In genomic region chr8:54659703-54660102, GRCm38 (mm10) we compare ENCODE assay signal across 35 mouse cellular contexts. TPM values are rescaled to one million over a fixed set of nuclear protein-coding genes. Genes with fewer than 3 reads are reported as not detected.
DNase-seq lines count a peak whose midpoint lies in the region; ATAC-seq and TF ChIP-seq lines count a peak whose summit lies in the region.
"Had no signal": no experiment of that assay in that cellular context is flagged by ENCODE, and none has a peak within 500 bp of the region (broad histone marks: within the 10 kb centered on the region; RNA-seq: fewer than 3 reads in every experiment).

No protein-coding gene starts in this region.

- no peak overlapping the region for H3K4me3 ChIP-seq in forebrain, embryonic 14.5 days (ENCODE audit: low read depth, low read length)
- no peak overlapping the region for H3K4me3 ChIP-seq in forebrain, embryonic 12.5 days (replicated peaks)
- no peak overlapping the region for H3K4me3 ChIP-seq in intestine, postnatal 0 days (ENCODE audit: low read depth, low read length)
- no peak overlapping the region for H3K4me3 ChIP-seq in intestine, embryonic 16.5 days (ENCODE audit: low read length)
- no peak overlapping the region for H3K4me3 ChIP-seq in midbrain, postnatal 0 days (ENCODE audit: low read depth, low read length)
- no peak overlapping the region for H3K4me3 ChIP-seq in midbrain, embryonic 13.5 days (replicated peaks)
- H3K4me3 ChIP-seq: embryonic facial prominence, embryonic 13.5 days; erythroblast, embryonic 14.5 days; forebrain, embryonic 15.5 days; midbrain, embryonic 15.5 days; myocyte; neural tube, embryonic 13.5 days had no signal

- no peak for ATAC-seq in forebrain, embryonic 14.5 days
- ATAC-seq in forebrain, embryonic 12.5 days (ENCODE audit: low FRiP score), result no peak
- ATAC-seq in intestine, postnatal 0 days, result no peak
- no peak for ATAC-seq in intestine, embryonic 16.5 days
- no peak for ATAC-seq in midbrain, postnatal 0 days (ENCODE audit: low FRiP score)
- no peak for ATAC-seq in midbrain, embryonic 13.5 days
- no peak for ATAC-seq in frontal cortex, adult (ENCODE audit: low TSS enrichment)
- ATAC-seq: activated CD4-positive, CD25-positive, alpha-beta regulatory T cell, adult 4 months; forebrain, embryonic 15.5 days; hindbrain, embryonic 16.5 days; midbrain, embryonic 15.5 days had no signal

- peak; percentile 5 for DNase-seq in forebrain, embryonic 14.5 days (ENCODE audit: low spot score)
- no peak for DNase-seq in midbrain, postnatal 0 days (ENCODE audit: low spot score)
- DNase-seq in cerebellum, postnatal 36 days, result no peak
- DNase-seq: adrenal gland, adult 8-10 months; cerebellum, adult 2 months; cerebellum, postnatal 25 days; embryo, embryonic 11 days; gastrocnemius, postnatal 36 days; kidney, adult 11 months; lung, adult 18-20 months; retina, postnatal 1 day; thymus, postnatal 4 days had no signal

- no peak overlapping the region for H3K4me2 ChIP-seq in forebrain, embryonic 14.5 days (ENCODE audit: low read length)
- no peak overlapping the region for H3K4me2 ChIP-seq in forebrain, embryonic 12.5 days
- H3K4me2 ChIP-seq in intestine, postnatal 0 days (replicated peaks; ENCODE audit: low read depth), result no peak overlapping the region
- no peak overlapping the region for H3K4me2 ChIP-seq in intestine, embryonic 16.5 days (ENCODE audit: low read depth, low read length)
- H3K4me2 ChIP-seq in midbrain, postnatal 0 days (ENCODE audit: low read depth, low read length, poor library complexity, severe bottlenecking), result no peak overlapping the region
- H3K4me2 ChIP-seq in midbrain, embryonic 13.5 days (replicated peaks), result no peak overlapping the region
- H3K4me2 ChIP-seq: embryonic facial prominence, embryonic 13.5 days; forebrain, embryonic 15.5 days; midbrain, embryonic 15.5 days; neural tube, embryonic 13.5 days had no signal

- TF ChIP-seq CTCF in intestine, postnatal 0 days (IDR thresholded peaks at IDR 0.05; ENCODE audit: low read depth), result 0 out of 2 replicates have a peak, but pooled peaks have one; percentile 14
- peak; percentile 42 for TF ChIP-seq CTCF in midbrain, postnatal 0 days (IDR thresholded peaks at IDR 0.05)

- 0 out of 2 replicates have a peak, but pooled peaks cover 3% of the 10 kb centered on the region for H3K36me3 ChIP-seq in forebrain, embryonic 14.5 days (ENCODE audit: control insufficient read depth, insufficient read depth, low read length)
- H3K36me3 ChIP-seq in forebrain, embryonic 12.5 days (replicated peaks), result no peaks in the 10 kb centered on the region
- H3K36me3 ChIP-seq in intestine, postnatal 0 days (ENCODE audit: control insufficient read depth, insufficient read depth), result no peaks in the 10 kb centered on the region
- H3K36me3 ChIP-seq in intestine, embryonic 16.5 days (ENCODE audit: control insufficient read depth, insufficient read depth, low read length), result no peaks in the 10 kb centered on the region
- H3K36me3 ChIP-seq in midbrain, postnatal 0 days (ENCODE audit: insufficient read depth, low read length), result peaks cover 5% of the 10 kb centered on the region
- no peaks in the 10 kb centered on the region for H3K36me3 ChIP-seq in midbrain, embryonic 13.5 days
- H3K36me3 ChIP-seq: embryonic facial prominence, embryonic 13.5 days; forebrain, embryonic 15.5 days; midbrain, embryonic 15.5 days; neural tube, embryonic 13.5 days had no signal

- no peaks in the 10 kb centered on the region for H3K4me1 ChIP-seq in forebrain, embryonic 14.5 days (ENCODE audit: control insufficient read depth, insufficient read depth, low read length)
- H3K4me1 ChIP-seq in forebrain, embryonic 12.5 days, result no peaks in the 10 kb centered on the region
- no peaks in the 10 kb centered on the region for H3K4me1 ChIP-seq in intestine, postnatal 0 days (replicated peaks; ENCODE audit: control insufficient read depth, insufficient read depth, low read length)
- no peaks in the 10 kb centered on the region for H3K4me1 ChIP-seq in intestine, embryonic 16.5 days (ENCODE audit: control insufficient read depth, insufficient read depth, low read length)
- H3K4me1 ChIP-seq in midbrain, postnatal 0 days (ENCODE audit: insufficient read depth, low read length), result no peaks in the 10 kb centered on the region
- H3K4me1 ChIP-seq in midbrain, embryonic 13.5 days (replicated peaks), result no peaks in the 10 kb centered on the region
- H3K4me1 ChIP-seq: embryonic facial prominence, embryonic 13.5 days; forebrain, embryonic 15.5 days; midbrain, embryonic 15.5 days; neural tube, embryonic 13.5 days had no signal

- 85% methylated on average over 2 of the region's 2 CpGs for WGBS in forebrain, embryonic 14.5 days
- WGBS in forebrain, embryonic 12.5 days, result 92% methylated on average over 2 of the region's 2 CpGs
- WGBS in intestine, postnatal 0 days, result 82% methylated on average over 2 of the region's 2 CpGs
- 74% methylated on average over 2 of the region's 2 CpGs for WGBS in intestine, embryonic 16.5 days
- WGBS in midbrain, postnatal 0 days, result 91% methylated on average over 2 of the region's 2 CpGs
- WGBS in midbrain, embryonic 13.5 days, result 88% methylated on average over 2 of the region's 2 CpGs

- H3K27me3 ChIP-seq in forebrain, embryonic 14.5 days (replicated peaks; ENCODE audit: control insufficient read depth, insufficient read depth, low read length), result no peaks in the 10 kb centered on the region
- H3K27me3 ChIP-seq in forebrain, embryonic 12.5 days, result no peaks in the 10 kb centered on the region
- no peaks in the 10 kb centered on the region for H3K27me3 ChIP-seq in intestine, postnatal 0 days (replicated peaks; ENCODE audit: control insufficient read depth, insufficient read depth, low read length)
- no peaks in the 10 kb centered on the region for H3K27me3 ChIP-seq in intestine, embryonic 16.5 days (replicated peaks; ENCODE audit: control insufficient read depth, insufficient read depth, low read length)
- no peaks in the 10 kb centered on the region for H3K27me3 ChIP-seq in midbrain, postnatal 0 days (ENCODE audit: insufficient read depth, low read length)
- H3K27me3 ChIP-seq in midbrain, embryonic 13.5 days, result no peaks in the 10 kb centered on the region
- H3K27me3 ChIP-seq: embryonic facial prominence, embryonic 13.5 days; forebrain, embryonic 15.5 days; midbrain, embryonic 15.5 days; neural tube, embryonic 13.5 days had no signal

- no peak overlapping the region for H3K27ac ChIP-seq in forebrain, embryonic 14.5 days (ENCODE audit: low read depth, low read length)
- no peak overlapping the region for H3K27ac ChIP-seq in forebrain, embryonic 12.5 days
- no peak overlapping the region for H3K27ac ChIP-seq in intestine, postnatal 0 days (ENCODE audit: low read depth, low read length)
- no peak overlapping the region for H3K27ac ChIP-seq in intestine, embryonic 16.5 days (ENCODE audit: low read length)
- H3K27ac ChIP-seq in midbrain, postnatal 0 days (ENCODE audit: low read depth, low read length), result no peak overlapping the region
- no peak overlapping the region for H3K27ac ChIP-seq in midbrain, embryonic 13.5 days
- H3K27ac ChIP-seq: embryonic facial prominence, embryonic 13.5 days; forebrain, embryonic 15.5 days; midbrain, embryonic 15.5 days; neural tube, embryonic 13.5 days had no signal

- no peaks in the 10 kb centered on the region for H3K9me3 ChIP-seq in forebrain, embryonic 14.5 days (replicated peaks; ENCODE audit: control insufficient read depth, low read length)
- H3K9me3 ChIP-seq in forebrain, embryonic 12.5 days, result no peaks in the 10 kb centered on the region
- no peaks in the 10 kb centered on the region for H3K9me3 ChIP-seq in intestine, postnatal 0 days (ENCODE audit: control insufficient read depth)
- H3K9me3 ChIP-seq in intestine, embryonic 16.5 days (ENCODE audit: control insufficient read depth, low read length), result no peaks in the 10 kb centered on the region
- H3K9me3 ChIP-seq in midbrain, postnatal 0 days (ENCODE audit: low read length), result no peaks in the 10 kb centered on the region
- no peaks in the 10 kb centered on the region for H3K9me3 ChIP-seq in midbrain, embryonic 13.5 days
- H3K9me3 ChIP-seq: embryonic facial prominence, embryonic 13.5 days; forebrain, embryonic 15.5 days; midbrain, embryonic 15.5 days; neural tube, embryonic 13.5 days had no signal

- H3K9ac ChIP-seq in forebrain, embryonic 14.5 days (ENCODE audit: low read length), result no peak overlapping the region
- H3K9ac ChIP-seq in forebrain, embryonic 12.5 days, result no peak overlapping the region
- no peak overlapping the region for H3K9ac ChIP-seq in intestine, postnatal 0 days (ENCODE audit: low read depth, low read length)
- no peak overlapping the region for H3K9ac ChIP-seq in intestine, embryonic 16.5 days (ENCODE audit: low read depth, low read length)
- no peak overlapping the region for H3K9ac ChIP-seq in midbrain, postnatal 0 days (replicated peaks; ENCODE audit: low read length, poor library complexity, severe bottlenecking)
- H3K9ac ChIP-seq in midbrain, embryonic 13.5 days (replicated peaks), result no peak overlapping the region
- H3K9ac ChIP-seq: embryonic facial prominence, embryonic 13.5 days; forebrain, embryonic 15.5 days; midbrain, embryonic 15.5 days; neural tube, embryonic 13.5 days had no signal

RNA-seq across cellular contexts. Expression of gene Spata4, which starts 59.1 kb away (rescaled TPM):
- 0.21 and 0.22 TPM in 2 replicates for polyA plus RNA-seq in forebrain, embryonic 14.5 days (2014; fragmentation: Nextera tagmentation; extraction: Ambion mirVana)
- polyA plus RNA-seq in forebrain, embryonic 12.5 days (2016; fragmentation: Nextera tagmentation; extraction: Ambion mirVana), result 0.31 TPM in 1 of 2 replicates, not detected in the other
- polyA plus RNA-seq in intestine, postnatal 0 days (2015; fragmentation: Nextera tagmentation; extraction: Ambion mirVana), result not detected in 2 replicates
- not detected in 2 replicates for polyA plus RNA-seq in intestine, embryonic 16.5 days (2015; fragmentation: Nextera tagmentation; extraction: Ambion mirVana)
- total RNA-seq in midbrain, postnatal 0 days (2014; rRNA removed), result 0.38 TPM in 1 of 2 replicates, not detected in the other
- polyA plus RNA-seq in midbrain, postnatal 0 days (2015; fragmentation: Nextera tagmentation; extraction: Ambion mirVana), result 0.31 and 0.43 TPM in 2 replicates
- 0.30 and 0.32 TPM in 2 replicates for polyA plus RNA-seq in midbrain, embryonic 13.5 days (2015; fragmentation: Nextera tagmentation; extraction: Ambion mirVana)
- total RNA-seq: ES-E14; gastrocnemius, postnatal 36 days; hematopoietic stem cell, adult 5-6 weeks; layer of hippocampus, postnatal 14 days; liver, adult 2 months; megakaryocyte-erythroid progenitor cell, adult 5-6 weeks had no signal
- polyA plus RNA-seq: activated CD4-positive, CD25-positive, alpha-beta regulatory T cell, adult 4 months; cerebellum, adult 2 months; embryonic facial prominence, embryonic 13.5 days; erythroblast, embryonic 14.5 days; heart, embryonic 16.5 days; kidney, embryonic 16.5 days; large intestine, adult 2 months; limb, embryonic 11.5 days; liver, adult 2 months; myocyte; neural tube, embryonic 13.5 days; spleen, adult 2 months had no signal
